Mouse (Mus musculus) monocyte, adult 2 months (primary cell): ENCODE data around the gene Mfap3.

Experiments used
- DNase-seq, 2 experiments: peaks; one replicate each; pipeline ENCODE4 v3.0.0; 2022; ENCODE audit warnings: low spot score in 2 of 2, low read depth in 1 of 2

Mfap3 gene

DNA sequence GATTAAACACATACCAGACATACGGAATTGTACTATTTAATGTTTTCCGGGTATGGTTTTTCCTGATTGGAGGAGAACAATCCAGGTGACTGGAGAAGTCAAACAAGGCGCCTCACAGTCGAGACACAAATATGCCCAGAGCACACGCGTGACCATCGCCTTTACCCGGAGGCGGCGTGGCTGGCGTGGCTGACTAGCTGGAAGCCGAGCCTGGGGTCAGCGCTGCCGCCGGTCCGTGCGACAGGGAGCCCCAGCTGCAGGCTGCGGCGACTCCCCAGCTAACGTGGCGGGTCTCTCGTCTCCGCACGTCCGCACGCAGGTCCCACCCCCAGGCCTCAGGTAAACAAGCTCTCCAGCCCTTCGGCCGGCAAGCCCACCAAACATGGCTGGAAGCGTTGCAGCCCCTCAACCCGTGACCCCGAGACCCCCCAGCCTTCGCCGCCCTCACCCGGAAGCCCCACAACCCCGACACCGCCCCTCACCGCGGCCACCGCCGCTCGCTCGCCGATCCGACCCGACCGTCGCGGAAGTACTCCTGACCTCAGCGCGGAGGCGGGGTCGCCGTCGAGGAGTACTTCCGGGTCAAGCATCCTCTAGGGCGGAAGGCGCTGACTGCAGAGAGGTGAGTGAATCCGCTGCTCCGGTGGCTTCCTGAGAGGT is at the start of gene Mfap3, which contains the start of gene Fam114a2:
Gene Mfap3, plus strand, starts transcription at position 574 of the 660 bp plus-strand sequence.
Gene Fam114a2, minus strand, starts transcription at position 527 of the 660 bp plus-strand sequence.
- DNase-seq: peak; percentile 61 to 86

DNA sequence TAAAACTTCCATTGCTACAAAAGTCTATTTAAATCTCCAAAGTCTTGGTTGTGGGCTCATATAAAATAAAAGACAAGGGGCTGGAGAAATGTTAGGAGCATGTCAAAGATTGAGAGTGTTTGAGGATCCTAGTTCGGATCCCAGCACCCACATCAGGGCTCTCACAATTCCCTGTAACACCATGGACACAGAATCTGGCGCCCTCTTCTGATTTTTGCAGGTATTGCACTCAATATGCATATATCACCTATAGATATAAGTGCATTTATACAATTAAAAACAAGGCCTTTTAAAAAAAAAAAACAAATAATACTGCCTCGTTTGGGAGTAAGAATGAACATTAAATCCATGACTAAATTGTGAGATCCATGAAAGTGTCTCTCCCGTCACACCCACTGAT is 49.8 kb upstream of the Mfap3 start:
- DNase-seq: no peak

DNA sequence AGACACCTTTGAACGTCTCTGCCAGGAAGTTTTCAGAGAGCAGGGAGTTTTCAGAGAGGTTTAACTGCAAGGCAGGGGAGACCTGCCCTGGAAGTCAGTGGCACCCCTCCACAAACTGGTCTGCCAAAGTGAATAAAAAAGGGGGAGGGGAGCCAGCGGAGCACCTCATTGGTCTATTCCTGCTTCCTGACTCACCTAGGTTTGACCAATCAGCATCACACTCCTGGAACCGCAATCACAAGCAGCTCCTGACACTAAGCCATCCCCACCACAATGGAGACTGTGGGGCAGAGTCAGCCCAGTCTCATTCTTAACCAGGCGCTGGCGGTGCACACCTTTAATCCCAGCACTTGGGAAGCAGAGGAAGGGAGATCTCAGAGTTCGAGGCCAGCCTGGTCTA is 48.4 kb upstream of the Mfap3 start:
- no peak for DNase-seq

DNA sequence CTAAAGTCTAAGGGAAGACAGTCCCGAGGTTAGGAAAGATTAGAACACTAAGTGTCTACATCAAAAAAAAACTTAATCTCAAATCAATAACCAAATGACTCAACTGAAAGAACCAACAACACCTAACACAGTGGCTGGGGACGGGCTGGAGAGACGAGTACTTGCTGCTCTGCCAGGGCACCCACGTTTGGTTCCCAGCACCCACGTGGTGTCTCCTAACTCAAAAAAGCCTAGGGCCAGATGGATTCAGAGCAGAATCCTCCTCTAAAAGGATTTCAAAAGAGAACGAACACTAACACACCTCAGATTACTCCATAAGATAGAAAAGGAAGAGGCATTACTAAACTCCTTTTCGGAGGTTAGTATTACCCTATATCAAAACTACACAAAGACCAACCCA is 47.5 kb upstream of the Mfap3 start:
- DNase-seq: no peak

DNA sequence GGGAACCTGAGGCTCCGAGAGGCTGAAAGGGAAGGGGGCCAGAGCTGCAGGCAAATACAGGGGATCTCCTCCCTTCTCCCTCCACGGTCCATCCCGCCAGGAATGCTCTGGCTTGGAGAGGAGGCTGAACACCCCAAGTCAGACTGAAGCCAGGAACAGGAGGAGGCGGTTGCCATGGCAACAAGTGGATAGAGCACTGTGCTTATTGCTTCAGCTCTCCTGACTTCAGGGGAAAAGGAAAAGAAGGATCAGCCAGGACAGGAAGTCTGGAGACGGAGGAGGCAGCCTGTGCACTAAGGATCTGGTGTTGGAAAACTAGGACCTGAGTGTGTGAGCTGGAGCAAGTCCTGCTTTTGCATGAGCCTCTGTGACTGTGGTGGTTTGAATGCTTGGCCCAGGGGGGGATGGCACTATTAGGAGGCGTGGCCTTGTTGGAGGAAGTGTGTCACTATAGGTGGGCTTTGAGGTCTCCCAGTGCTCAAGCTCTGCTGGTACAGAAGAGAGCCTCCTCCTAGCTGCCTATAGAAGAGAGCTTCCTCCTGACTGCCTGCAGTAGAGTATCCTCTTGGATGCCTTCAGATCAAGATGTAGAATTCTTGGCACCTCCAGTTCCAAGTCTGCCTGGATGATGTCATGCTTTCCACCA is 44.0 kb upstream of the Mfap3 start:
- no peak for DNase-seq

DNA sequence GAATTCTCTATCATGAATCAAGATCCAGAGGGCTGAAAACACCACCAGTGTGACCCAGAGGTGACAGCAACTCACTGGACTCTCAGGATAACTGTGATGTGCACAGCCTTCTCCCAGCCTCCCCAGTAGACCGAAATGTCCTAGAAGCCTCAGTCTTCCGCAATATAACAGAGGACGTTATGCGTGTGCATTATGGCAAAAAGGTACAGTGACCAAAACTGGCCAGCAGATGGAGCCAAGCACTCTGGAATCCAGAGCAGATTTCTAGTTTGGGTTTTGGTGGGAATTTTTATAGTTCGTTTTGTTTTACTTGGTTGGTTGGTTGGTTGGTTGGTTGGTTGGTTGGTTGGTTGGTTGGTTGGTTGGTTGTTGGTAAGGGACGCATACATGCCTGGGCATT is 43.3 kb upstream of the Mfap3 start:
- no peak for DNase-seq

DNA sequence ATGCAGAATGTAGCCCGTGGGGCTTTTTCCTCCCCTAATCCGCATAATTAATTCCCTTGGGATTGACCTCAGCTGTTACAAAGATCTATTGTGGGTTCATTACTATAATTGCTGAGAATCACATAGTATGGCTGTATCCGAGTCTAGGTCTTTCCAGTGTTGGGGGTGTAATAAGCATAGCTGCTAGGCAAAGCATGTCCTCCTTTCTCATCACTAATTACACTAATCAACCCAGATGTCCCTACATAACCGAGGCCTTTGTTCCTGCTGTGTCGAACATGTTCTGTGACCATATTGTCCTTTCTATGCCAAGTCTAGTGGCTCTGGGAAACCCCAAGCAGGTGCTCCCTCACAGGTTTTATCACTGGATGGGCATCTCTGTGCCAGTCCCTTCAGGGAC is 40.4 kb upstream of the Mfap3 start:
- DNase-seq: no peak

DNA sequence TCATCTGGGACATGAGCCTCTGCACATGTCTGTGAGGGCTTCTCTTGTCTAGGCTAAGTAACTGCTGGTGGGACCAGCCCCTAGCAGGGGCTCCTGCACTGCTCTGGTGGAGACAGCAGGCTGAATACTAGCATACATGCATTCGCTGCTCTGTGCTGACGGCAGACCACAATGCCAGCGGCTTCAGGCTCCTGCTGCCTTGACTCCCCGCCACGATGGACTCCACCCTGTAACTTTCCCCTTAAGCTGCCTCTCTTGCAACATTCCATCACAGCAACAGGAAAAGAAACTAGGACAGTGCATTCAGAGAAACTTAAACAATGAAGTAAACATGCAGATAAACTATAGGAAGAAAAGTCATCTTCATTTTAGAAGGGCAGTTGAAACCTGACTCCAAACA is 30.0 kb upstream of the Mfap3 start:
- no peak for DNase-seq

DNA sequence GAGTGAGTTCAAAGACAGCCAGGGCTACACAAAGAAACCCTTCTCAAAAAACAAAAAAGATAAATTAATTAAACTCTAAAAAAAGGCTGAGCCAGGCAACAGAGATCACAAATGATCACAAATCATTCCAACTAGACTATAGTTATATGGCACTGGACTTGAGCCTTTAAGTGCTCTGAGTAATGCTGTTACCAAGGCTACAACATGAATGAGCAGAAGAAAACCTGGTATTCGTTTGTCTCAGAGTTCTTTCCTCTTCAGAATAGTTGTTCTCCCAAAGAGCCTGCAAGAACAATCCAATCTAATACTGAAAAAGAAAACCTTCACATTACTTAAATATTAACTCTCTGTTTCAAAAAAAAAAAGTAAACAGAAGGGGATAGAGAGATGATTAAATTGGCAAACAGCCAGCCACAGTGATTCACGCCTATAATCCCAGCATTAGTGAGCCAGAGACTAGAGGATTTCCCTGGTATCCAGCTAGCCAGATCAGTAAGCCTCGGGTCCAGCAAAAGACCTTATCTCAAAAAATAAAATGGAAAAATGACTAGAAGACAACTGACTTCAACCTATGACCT is 21.9 kb upstream of the Mfap3 start:
- no peak for DNase-seq

DNA sequence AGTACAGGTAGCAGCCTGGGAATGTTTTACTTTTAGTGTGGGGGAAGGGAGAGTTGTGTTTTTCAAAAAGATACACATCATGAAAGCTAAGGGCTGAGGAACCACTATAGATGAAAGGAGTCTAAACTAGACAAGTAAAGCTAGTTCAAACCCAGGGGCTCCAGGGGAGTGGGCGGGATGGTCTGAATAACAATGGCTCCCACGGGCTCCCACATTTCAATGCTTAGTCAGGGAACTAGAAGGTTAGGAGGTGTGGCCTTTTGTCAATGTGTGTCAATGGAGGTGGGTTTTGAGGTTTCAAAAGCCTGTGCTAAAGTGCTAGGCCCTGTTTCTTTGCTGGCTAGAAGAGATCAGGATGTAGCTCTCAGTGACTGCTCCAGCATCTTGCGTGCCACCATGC is 20.8 kb upstream of the Mfap3 start:
- DNase-seq: no peak

DNA sequence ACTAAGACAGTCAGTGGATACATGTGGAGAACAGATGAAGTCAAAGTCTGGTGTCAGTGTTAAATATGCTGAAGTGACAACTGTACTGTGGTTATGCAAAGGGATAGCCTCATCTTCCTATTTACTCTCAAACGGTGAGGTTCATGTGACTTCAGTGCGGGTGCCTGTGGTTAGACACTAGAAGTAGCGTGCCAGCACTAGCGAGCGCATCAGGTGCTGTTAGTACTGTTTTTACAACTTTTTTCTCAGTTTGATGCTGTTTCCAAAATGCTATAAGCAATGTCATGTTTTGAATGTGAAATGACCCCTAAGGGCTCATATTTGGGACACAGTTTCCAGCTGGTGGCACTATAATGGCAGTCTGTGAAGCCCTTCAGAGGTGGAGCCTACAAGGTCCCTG is 20.2 kb upstream of the Mfap3 start:
- DNase-seq: no peak

DNA sequence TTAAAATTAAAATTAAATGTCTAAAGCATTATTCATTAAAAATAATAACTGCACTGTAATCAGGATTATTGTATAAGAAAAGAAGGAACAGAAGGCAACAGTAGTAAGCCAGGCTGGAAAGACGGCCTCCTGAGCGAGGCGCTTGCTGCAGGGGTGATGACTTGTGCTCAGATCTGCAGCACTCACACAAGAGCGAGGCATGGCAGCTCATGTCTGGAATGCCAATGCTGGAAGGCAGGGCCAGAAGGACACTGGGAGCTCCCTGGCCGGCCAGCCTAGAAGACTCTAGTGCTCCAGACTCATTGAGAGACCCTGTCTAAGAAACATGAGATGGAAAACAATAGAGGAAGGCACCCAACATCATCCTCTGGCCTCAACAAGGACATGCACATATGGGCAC is 15.3 kb upstream of the Mfap3 start:
- no peak for DNase-seq

DNA sequence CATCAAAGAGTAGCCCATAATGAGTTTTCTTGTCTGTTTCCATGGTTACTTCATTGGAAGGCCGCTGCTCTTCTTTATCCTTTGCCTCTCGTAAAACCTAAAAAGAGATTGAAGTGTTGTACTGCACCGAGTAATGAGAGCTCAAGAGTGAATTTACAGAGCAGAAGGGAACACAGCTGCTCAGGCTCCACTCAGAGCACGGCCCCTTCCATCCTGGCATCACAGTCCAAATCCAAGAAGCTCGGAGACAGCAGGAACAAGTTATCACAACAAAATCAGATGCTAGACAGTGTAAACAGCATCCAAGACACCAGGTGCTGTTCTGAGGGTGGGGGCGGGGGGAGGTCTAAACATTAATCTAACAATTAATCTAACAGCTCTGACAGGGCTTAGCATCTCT is 11.6 kb upstream of the Mfap3 start:
- no peak for DNase-seq

DNA sequence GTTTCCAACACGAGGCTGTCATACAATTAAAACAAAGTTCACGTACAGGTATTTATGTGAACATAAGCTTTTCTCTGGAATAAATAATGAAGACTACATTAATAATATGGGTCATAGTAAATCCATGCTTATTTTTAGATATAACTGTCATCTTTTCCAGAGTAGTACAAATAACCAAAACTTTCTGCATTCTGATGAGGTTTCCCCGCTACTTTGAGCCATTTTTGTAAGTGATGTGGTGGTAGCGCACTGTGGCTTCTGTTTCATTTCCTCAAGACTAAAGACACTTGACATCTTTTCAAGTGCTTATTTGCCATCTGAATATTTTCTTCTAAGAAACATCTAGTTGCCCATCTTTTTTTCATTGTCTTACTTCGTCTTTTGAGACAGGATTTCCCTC is 3.2 kb upstream of the Mfap3 start:
- no peak for DNase-seq

DNA sequence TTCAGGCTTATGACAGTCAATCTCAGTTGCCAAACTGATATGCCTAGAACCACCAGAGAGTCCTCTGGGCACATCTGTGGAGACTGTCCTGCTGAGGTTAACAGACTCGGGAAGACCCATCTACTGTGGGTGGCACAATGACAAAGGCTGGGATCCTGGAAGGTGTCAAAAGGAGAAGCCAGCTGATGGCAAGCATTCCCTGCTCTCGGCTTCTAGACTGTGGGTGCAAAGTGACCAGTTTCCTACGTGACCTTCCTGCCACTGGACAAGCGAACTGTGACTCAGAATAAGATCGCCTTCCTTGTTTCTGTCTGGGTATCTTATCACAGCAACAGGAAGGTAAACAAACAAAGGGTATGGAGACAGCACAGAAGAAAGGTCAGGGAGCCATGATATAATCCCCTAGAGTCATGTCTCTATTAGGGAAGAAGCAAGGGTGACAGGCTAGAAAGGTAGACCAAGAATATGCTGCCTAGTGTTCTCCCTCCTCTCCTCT is 1.5 kb upstream of the Mfap3 start:
- no peak for DNase-seq

DNA sequence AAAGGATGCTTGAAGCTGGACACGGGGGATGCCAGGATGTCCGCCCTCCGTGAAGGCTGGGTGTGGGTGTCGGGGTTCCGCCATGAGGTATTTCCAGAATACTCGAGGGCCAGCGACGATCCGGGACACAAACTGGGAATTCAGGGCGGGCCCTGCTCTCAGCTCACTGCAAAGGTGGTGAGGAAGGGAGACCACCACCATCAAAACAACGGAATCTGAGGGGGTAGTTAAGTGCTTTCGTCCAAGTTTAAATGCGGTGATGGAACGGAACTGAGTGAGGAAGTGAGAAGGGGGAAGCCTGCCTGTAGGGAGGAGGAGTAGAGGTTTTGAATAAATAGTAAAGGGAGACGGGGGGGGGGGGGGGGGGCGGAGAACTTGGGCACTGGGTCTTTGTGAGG is 286 bp downstream of the Mfap3 start:
- DNase-seq: peak in 1 of 2 experiments; percentile 5

DNA sequence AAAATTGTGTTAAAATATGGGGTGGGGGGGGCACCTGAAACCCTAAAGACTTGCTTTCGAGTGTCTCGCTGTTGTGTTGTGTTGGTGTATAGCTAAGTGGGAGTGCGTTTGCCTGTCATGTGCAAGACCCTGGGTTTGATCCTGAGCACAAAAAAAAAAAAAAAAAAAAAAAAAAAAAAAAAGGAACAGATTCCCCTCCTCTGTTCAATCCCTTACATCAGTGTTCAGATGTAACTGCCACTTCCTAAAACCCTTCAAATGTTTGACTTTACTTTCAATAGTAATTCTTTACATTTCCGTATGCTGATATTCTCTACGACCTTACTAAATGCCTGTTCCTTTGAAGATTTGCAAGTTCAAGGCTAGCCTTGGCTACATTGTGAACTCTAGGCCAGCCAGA is 840 bp downstream of the Mfap3 start:
- no peak for DNase-seq

DNA sequence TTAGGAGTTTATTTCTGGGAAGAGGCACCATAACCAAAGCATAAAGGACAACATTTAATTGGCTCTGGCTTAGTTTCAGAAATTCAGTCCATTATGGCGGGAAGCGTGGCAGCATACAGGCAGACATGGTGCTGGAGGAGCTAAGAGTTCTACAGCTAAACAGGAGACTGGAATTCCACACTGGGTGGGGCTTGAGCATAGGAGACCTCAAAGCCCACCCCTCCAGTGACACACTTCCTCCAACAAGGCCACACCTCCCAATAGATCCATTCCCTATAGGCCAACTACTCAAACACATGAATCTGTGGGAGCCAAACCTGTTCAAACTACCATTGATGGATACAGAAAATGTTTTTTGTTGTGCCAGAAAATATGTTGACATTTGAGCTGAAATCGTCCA is 2.7 kb downstream of the Mfap3 start:
- no peak for DNase-seq

DNA sequence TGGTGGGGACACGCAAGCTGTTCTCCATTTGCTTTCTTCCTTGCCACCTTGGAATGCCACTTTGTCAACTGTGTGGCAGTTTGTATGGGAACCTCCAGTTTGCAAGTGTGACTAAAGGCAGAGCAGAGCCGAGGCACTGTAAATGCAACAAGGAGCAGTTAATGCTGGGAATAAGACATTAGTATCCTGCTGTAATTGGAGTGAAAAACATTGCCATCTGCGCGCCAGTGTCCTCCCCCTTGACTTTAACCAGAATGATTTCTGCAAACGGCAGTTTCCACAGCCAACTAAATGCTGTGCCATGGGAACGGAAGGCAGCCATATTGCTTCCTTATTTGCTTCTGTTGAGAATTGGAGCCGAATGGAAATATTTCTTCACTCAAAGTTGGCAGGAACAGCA is 3.6 kb downstream of the Mfap3 start:
- no peak for DNase-seq

DNA sequence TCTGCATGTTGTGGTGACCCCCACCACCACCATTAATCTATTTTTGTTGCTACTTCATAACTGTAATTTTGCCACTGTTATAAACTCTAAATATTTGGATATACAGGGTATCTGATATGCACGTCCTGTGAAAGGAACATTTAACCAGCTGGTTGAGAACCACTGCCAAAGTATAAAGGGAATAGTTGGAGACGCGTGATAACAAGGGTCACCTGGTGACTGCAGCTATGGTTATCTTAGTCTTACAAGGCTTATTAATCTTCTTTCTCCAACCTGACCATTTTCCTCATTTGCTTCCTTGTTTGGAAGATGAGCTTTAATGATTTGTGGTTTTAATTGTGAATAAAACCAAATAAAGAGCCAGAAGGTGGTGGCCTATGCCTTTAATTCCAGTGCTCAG is 5.0 kb downstream of the Mfap3 start:
- DNase-seq: no peak

DNA sequence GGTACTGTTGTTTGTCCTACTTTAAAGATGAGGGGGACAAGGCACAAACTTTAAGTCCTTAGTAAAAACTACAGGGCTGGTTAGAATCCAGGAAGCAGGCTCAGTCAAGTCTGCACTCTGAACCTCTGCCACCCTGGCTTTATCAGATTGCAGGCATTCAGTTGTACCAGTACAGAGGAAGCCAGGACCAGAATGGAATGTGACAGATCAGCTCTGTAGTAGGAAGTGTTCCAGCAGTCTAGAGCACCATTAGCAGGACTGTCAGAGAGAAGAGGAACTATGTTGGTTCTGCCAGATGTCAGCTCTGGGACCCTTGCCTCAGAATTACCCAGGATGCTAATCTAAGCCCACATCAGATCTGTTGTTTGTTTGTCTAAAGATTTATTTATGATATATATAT is 6.1 kb downstream of the Mfap3 start:
- DNase-seq: no peak

DNA sequence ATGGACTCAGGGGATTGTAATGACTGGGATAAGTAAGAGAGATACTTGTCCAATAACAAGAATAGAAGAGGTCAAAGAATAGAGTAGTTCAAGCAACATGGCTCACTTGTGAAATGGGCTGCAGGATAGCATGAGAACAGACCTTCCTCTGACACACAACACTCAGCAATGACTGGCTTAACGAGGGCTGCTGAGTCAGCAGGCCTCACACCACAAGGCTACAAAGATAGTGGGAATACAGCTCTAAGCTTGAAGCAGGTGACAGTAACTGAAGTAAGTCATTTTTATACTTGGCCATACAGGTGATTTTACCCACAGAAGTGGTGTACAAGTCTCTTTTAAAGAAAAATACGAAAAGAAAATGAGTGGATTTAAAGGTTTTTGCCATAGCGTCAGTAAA is 7.4 kb downstream of the Mfap3 start:
- DNase-seq: no peak

DNA sequence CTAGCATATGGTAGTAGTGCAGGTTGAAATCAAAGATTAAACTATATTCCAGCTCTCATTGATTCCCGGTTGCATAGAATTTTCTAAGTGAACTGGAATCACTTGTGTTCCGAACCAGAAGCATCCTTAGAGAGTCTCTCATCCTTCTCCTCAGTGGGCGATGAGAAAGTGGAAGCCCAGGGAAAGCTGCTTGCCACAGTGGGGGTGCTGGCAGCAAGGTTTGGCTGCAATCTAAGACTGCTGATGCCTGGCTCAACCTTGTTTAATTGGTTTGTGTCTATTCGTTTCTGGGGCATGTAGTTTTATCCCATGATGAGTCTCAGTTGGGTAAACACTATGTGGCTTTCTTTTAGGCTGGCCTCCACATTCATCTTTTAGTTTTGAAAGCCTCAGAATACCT is 9.0 kb downstream of the Mfap3 start:
- DNase-seq: no peak
